Mouse (Mus musculus) heart, embryonic 16.5 days (tissue): ENCODE results near the gene Ube2o. TPM values are rescaled to one million over a fixed set of nuclear protein-coding genes. Genes with fewer than 3 reads are reported as not detected.

Experiments
- ATAC-seq: fragments of 200-750 bp; cut with Nextera tagmentation; replicated peaks from 2 replicates; pipeline ENCODE4 v1.8.0; 2017; ENCODE audit warnings: moderate number of reproducible peaks; ENCODE audit not compliant: insufficient read depth, low FRiP score; ENCODE audit errors: extremely low read depth
- H3K27ac ChIP-seq: fragments of 300-500 bp; sonication (generic); 2 replicates; pipeline ENCODE4 v1.5.1; 2014; ENCODE audit warnings: mild to moderate bottlenecking, low read length, control low read depth, moderate library complexity
- H3K27me3 ChIP-seq: fragments of 300-500 bp; sonication (generic); 2 replicates; pipeline ENCODE4 v1.6.1; 2014; ENCODE audit warnings: low read length, mixed read lengths; ENCODE audit not compliant: control insufficient read depth, insufficient read depth
- H3K36me3 ChIP-seq: fragments of 300-500 bp; sonication (generic); 2 replicates; pipeline ENCODE4 v1.6.1; 2014; ENCODE audit not compliant: control insufficient read depth, insufficient read depth
- H3K4me1 ChIP-seq: fragments of 300-500 bp; sonication (generic); 2 replicates; pipeline ENCODE4 v1.6.1; 2014; ENCODE audit warnings: low read length, mixed read lengths; ENCODE audit not compliant: control insufficient read depth, insufficient read depth
- H3K4me2 ChIP-seq: fragments of 300-500 bp; sonication (generic); 2 replicates; pipeline ENCODE4 v1.6.1; 2014; ENCODE audit warnings: low read depth, mild to moderate bottlenecking, control low read depth, low read length
- H3K4me3 ChIP-seq: fragments of 300-500 bp; sonication (generic); 2 replicates; pipeline ENCODE4 v1.5.1; 2014; ENCODE audit warnings: mild to moderate bottlenecking, control low read depth, low read length
- H3K9ac ChIP-seq: fragments of 300-500 bp; sonication (generic); 2 replicates; pipeline ENCODE4 v1.6.1; 2014; ENCODE audit warnings: low read length, control low read depth
- H3K9me3 ChIP-seq: fragments of 300-500 bp; sonication (generic); replicated peaks from 2 replicates; pipeline ENCODE4 v1.6.1; 2016; ENCODE audit warnings: low read length; ENCODE audit not compliant: control insufficient read depth
- WGBS: fragments of 180-500 bp; shearing (Covaris S2); extraction: QIAGEN DNeasy Blood & Tissue Kit; methylation state at CpG from one replicate; pipeline ENCODE4 v1.1.7; 2014; 5-methylcytosine and 5-hydroxymethylcytosine counted together
- polyA plus RNA-seq: library from polyadenylated mRNA; unstranded; fragments of >200 nt; fragmentation: Nextera tagmentation; extraction: Ambion mirVana; gene quantifications from 2 replicates; pipeline ENCODE4 v1.2.1, GENCODE M21; 2015

Ube2o gene
- polyA plus RNA-seq, 1 experiment from 2014 or later: 5.5 TPM

GRCm38 (mm10) chr11:116547296-116548060 lies 33.8 kb downstream of the Ube2o start:
- H3K4me1 ChIP-seq: peaks cover 28% of the 10 kb centered on the region
- peaks cover 35% of the 10 kb centered on the region for H3K36me3 ChIP-seq
- ATAC-seq: no peak

GRCm38 (mm10) chr11:116543110-116543509 lies 38.1 kb downstream of the Ube2o start:
- Histone ChIP-seq H3K9me3 (no peaks in the 10 kb centered on the region), H3K27ac (no peak overlapping the region), H3K27me3 (no peaks in the 10 kb centered on the region), H3K4me2 (no peak overlapping the region), H3K4me1 (no peaks in the 10 kb centered on the region), H3K9ac (no peak overlapping the region), H3K36me3 (peaks cover 52% of the 10 kb centered on the region), H3K4me3 (no peak overlapping the region)
- 89% methylated on average over 4 of the region's 4 CpGs for WGBS
- ATAC-seq: no peak

More at GRCm38 (mm10) chr11:116547296-116548060, 33.8 kb downstream of the Ube2o start:
- Histone ChIP-seq H3K9ac (no peak overlapping the region), H3K9me3 (no peaks in the 10 kb centered on the region), H3K27me3 (no peaks in the 10 kb centered on the region), H3K4me2 (no peak overlapping the region), H3K4me3 (no peak overlapping the region), H3K27ac (no peak overlapping the region)
- 80% methylated on average over 17 of the region's 17 CpGs for WGBS

- Histone ChIP-seq H3K36me3 (peaks cover 45% of the 10 kb centered on the region), H3K9me3 (no peaks in the 10 kb centered on the region), H3K4me1 (peaks cover 4% of the 10 kb centered on the region), H3K4me3 (no peak overlapping the region), H3K27ac (no peak overlapping the region), H3K4me2 (no peak overlapping the region), H3K27me3 (no peaks in the 10 kb centered on the region), H3K9ac (no peak overlapping the region)
- WGBS: 89% methylated on average over 11 of the region's 11 CpGs
- no peak for ATAC-seq
Observed at GRCm38 (mm10) chr11:116541183-116541582, 40.1 kb downstream of the Ube2o start.

- no peak for ATAC-seq
- peaks cover 24% of the 10 kb centered on the region for H3K36me3 ChIP-seq
Observed at GRCm38 (mm10) chr11:116538142-116538735, 43.0 kb downstream of the Ube2o start.

GRCm38 (mm10) chr11:116537388-116537787 lies 43.9 kb downstream of the Ube2o start:
- H3K4me1 ChIP-seq: peaks cover 11% of the 10 kb centered on the region
- no peak overlapping the region for H3K4me2 ChIP-seq
- no peak overlapping the region for H3K4me3 ChIP-seq
- 50% methylated on average over 5 of the region's 5 CpGs for WGBS
- H3K9ac ChIP-seq: no peak overlapping the region
- ATAC-seq: no peak
- no peaks in the 10 kb centered on the region for H3K9me3 ChIP-seq
- peaks cover 19% of the 10 kb centered on the region for H3K36me3 ChIP-seq
- H3K27ac ChIP-seq: no peak overlapping the region
- H3K27me3 ChIP-seq: peaks cover 14% of the 10 kb centered on the region

More at GRCm38 (mm10) chr11:116538142-116538735, 43.0 kb downstream of the Ube2o start:
- Histone ChIP-seq H3K4me2 (no peak overlapping the region), H3K9me3 (no peaks in the 10 kb centered on the region), H3K4me1 (peaks cover 11% of the 10 kb centered on the region), H3K9ac (no peak overlapping the region), H3K27ac (no peak overlapping the region), H3K4me3 (no peak overlapping the region), H3K27me3 (peaks cover 8% of the 10 kb centered on the region)
- WGBS: 81% methylated on average over 12 of the region's 12 CpGs

- no peak overlapping the region for H3K4me3 ChIP-seq
- peaks cover 16% of the 10 kb centered on the region for H3K27me3 ChIP-seq
- peaks cover 15% of the 10 kb centered on the region for H3K36me3 ChIP-seq
- H3K9me3 ChIP-seq: no peaks in the 10 kb centered on the region
- no peak for ATAC-seq
- H3K4me1 ChIP-seq: peaks cover 13% of the 10 kb centered on the region
- H3K9ac ChIP-seq: no peak overlapping the region
- no peak overlapping the region for H3K27ac ChIP-seq
- no peak overlapping the region for H3K4me2 ChIP-seq
- 67% methylated on average over 7 of the region's 7 CpGs for WGBS
Observed at GRCm38 (mm10) chr11:116536685-116537084, 44.6 kb downstream of the Ube2o start.

GRCm38 (mm10) chr11:116534154-116534865 lies 46.9 kb downstream of the Ube2o start:
- peak overlapping the region; percentile 98 for H3K4me2 ChIP-seq
- peak; percentile 56; the same call in 1 of the 2 replicates for ATAC-seq
- peaks cover 19% of the 10 kb centered on the region for H3K4me1 ChIP-seq
- H3K4me3 ChIP-seq: peak overlapping the region; percentile 59
- H3K27me3 ChIP-seq: peaks cover 31% of the 10 kb centered on the region
- H3K36me3 ChIP-seq: peaks cover 5% of the 10 kb centered on the region
- H3K27ac ChIP-seq: no peak overlapping the region
- 17% methylated on average over 20 of the region's 20 CpGs for WGBS
- H3K9ac ChIP-seq: peak overlapping the region; percentile 54; the same call in 1 of the 2 replicates
- H3K9me3 ChIP-seq: no peaks in the 10 kb centered on the region

GRCm38 (mm10) chr11:116533341-116534153 lies 47.7 kb downstream of the Ube2o start:
- peaks cover 31% of the 10 kb centered on the region for H3K27me3 ChIP-seq

More at GRCm38 (mm10) chr11:116533341-116534153, 47.7 kb downstream of the Ube2o start:
- 0 out of 2 replicates have a peak, but pooled peaks have one; percentile 15 for ATAC-seq
- H3K9ac ChIP-seq: peak overlapping the region; percentile 54
- H3K27ac ChIP-seq: 0 out of 2 replicates have a peak overlapping the region, but pooled peaks have one; percentile 16
- peak overlapping the region; percentile 59 for H3K4me3 ChIP-seq
- peak overlapping the region; percentile 98 for H3K4me2 ChIP-seq
- peaks cover 19% of the 10 kb centered on the region for H3K4me1 ChIP-seq
- WGBS: under 1% methylated on average over 63 of the region's 63 CpGs
- no peaks in the 10 kb centered on the region for H3K9me3 ChIP-seq
- peaks cover under 1% of the 10 kb centered on the region; the same call in 1 of the 2 replicates for H3K36me3 ChIP-seq
